Mouse (Mus musculus): Measurements from ENCODE around the gene Samd4. TPM values are rescaled to one million over a fixed set of nuclear protein-coding genes. Genes with fewer than 3 reads are reported as not detected.
A peak's percentile ranks its signal among the peaks of the same experiment; 100 is the strongest.

Samd4 gene
- polyA plus RNA-seq, 1 experiment from 2014 or later = 3.6 TPM

DNA sequence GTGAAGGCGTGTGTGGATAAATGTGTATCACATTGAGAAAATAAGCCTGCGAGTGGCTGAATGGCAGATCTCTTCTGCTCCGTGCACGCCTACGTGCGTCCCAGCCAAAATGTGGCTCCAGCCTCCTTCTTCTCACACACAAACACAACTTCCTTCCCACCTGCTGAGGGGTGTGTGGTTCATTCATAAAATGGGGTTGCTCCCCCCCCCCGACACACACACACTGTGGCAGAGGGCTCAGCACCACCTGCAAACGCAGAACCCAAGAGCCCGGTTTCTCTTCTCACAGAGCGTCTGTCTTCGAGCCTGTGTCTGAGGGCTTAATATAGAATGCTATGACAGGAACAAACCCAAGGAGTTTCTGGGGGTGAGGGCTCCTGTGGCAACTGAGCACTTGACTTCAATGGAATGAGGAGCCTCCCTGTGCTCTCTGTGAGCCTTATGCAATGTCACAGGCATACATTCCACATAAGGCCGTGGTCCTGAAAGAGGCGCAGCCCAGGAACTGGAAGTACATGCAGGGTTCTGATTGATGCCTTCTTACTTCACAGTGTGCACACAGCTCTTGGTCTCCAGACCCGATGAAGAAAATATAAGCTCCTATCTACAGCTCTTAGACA, 194.4 kb downstream of the Samd4 start:
- H3K4me3 ChIP-seq = no peak overlapping the region
- no peak for DNase-seq (ENCODE audit: low spot score)
- H3K4me1 ChIP-seq = 0 out of 2 replicates have a peak, but pooled peaks cover 8% of the 10 kb centered on the region
- H3K9me3 ChIP-seq (replicated peaks) = no peaks in the 10 kb centered on the region
- no peaks in the 10 kb centered on the region for H3K27me3 ChIP-seq (ENCODE audit: low read depth, poor library complexity, severe bottlenecking)
- WGBS = 94% methylated on average over 14 of the region's 14 CpGs
- H3K36me3 ChIP-seq = peaks cover 3% of the 10 kb centered on the region; the same call in 1 of the 2 replicates
- H3K27ac ChIP-seq = no peak overlapping the region

GRCm38 (mm10) chr14:47077576-47077970, 194.9 kb downstream of the Samd4 start:
- Histone ChIP-seq H3K4me1 (0 out of 2 replicates have a peak, but pooled peaks cover 8% of the 10 kb centered on the region), H3K4me3 (no peak overlapping the region), H3K36me3 (peaks cover 3% of the 10 kb centered on the region; the same call in 1 of the 2 replicates), H3K27me3 (ENCODE audit: low read depth, poor library complexity, severe bottlenecking) (no peaks in the 10 kb centered on the region), H3K9me3 (replicated peaks) (no peaks in the 10 kb centered on the region), H3K27ac (no peak overlapping the region)
- no peak for DNase-seq (ENCODE audit: low spot score)
- WGBS = 94% methylated on average over 3 of the region's 3 CpGs

DNA sequence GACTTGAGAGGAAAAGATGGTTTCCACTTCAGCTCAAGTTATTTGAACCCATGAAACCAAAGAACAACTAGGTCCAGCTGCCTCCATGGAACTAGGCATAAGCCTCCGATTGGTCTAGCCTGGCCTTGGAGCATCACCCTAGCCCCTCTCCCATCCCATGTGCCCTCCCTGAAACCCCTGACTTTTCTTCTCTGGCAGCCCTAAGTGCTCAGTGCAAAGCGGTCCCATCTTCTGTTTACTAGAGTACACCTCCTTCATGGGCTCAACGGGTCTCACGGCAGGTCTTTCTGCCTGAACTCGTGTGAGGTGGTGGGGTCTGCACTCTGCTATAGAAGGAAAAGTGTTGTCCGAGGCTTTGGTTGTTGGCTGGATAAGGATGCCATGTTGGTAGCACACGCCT, 197.3 kb downstream of the Samd4 start:
- 95% methylated on average over 7 of the region's 7 CpGs for WGBS

DNA sequence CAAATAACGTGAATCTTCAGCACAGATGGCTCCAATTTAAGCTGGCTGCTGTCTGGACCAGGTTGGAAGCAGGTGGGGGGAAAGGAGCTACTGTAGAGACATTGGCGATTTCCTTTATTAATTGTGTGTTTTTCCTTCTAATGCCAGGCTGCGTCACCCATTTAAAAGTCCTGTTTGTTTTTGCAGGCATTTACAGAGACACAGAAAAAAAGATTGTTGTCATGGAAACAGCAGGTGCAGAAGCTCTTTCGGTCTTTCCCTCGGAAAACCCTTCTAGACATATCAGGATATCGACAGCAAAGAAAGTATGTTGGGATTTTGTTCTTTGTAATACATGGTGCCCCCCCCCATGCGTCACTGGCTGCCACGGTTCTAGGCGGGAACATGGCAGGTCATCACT, 200.7 kb downstream of the Samd4 start:
- H3K27me3 ChIP-seq (ENCODE audit: low read depth, poor library complexity, severe bottlenecking) = no peaks in the 10 kb centered on the region
- H3K4me1 ChIP-seq = peaks cover 19% of the 10 kb centered on the region
- 81% methylated on average over 9 of the region's 9 CpGs for WGBS
- DNase-seq (ENCODE audit: low spot score) = no peak
- no peak overlapping the region for H3K27ac ChIP-seq
- H3K9me3 ChIP-seq (replicated peaks) = no peaks in the 10 kb centered on the region
- no peak overlapping the region for H3K4me3 ChIP-seq
- no peaks in the 10 kb centered on the region; the same call in 1 of the 2 replicates for H3K36me3 ChIP-seq

More for the DNA sequence above, 197.3 kb downstream of the Samd4 start:
- Histone ChIP-seq H3K27me3 (ENCODE audit: low read depth, poor library complexity, severe bottlenecking) (no peaks in the 10 kb centered on the region), H3K36me3 (no peaks in the 10 kb centered on the region; the same call in 1 of the 2 replicates), H3K4me3 (no peak overlapping the region), H3K4me1 (0 out of 2 replicates have a peak, but pooled peaks cover 5% of the 10 kb centered on the region), H3K27ac (no peak overlapping the region), H3K9me3 (replicated peaks) (no peaks in the 10 kb centered on the region)
- DNase-seq (ENCODE audit: low spot score) = no peak

DNA sequence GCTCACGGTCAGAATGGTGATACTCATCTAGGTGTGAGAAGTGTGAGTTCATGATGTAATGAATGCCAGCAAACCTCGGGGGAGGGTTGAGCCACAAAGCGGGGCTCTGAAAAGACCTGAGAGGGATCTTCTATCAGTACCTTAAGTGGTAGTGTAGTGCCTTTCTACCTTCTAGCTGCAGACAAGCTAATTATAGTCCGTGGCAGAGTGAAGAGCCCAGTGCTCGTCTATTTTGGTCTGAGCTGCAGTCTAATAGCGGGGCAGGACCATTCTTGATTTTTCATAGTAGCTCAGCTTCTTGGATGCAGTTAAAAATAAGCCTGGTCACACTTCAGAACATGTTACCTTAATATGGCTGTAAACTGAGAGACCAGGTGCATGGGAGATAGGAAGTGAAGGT, 201.2 kb downstream of the Samd4 start:
- Histone ChIP-seq H3K4me1 (peaks cover 19% of the 10 kb centered on the region), H3K27ac (no peak overlapping the region), H3K27me3 (ENCODE audit: low read depth, poor library complexity, severe bottlenecking) (no peaks in the 10 kb centered on the region), H3K4me3 (no peak overlapping the region), H3K36me3 (no peaks in the 10 kb centered on the region; the same call in 1 of the 2 replicates), H3K9me3 (replicated peaks) (no peaks in the 10 kb centered on the region)
- 86% methylated on average over 6 of the region's 6 CpGs for WGBS
- DNase-seq (ENCODE audit: low spot score) = no peak

DNA sequence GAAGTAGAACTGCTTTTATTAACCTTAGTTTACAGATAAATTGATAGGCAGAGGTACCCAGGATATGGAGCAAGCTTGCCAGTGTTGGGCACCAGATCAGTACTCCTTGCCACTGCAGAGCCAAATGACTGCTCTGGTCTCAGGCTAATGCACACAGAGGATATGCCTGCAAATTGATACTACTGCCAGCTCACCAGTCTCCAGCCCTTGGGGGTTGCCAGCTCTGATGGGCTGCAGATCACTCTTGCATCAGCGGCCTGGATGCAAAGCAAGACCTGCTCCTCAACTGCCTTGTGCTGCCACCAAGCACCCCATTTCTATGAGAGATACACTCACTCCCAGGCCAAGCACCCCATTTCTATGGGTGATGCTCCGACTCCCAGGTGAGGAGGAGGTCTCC, 202.0 kb downstream of the Samd4 start:
- no peaks in the 10 kb centered on the region for H3K27me3 ChIP-seq (ENCODE audit: low read depth, poor library complexity, severe bottlenecking)
- H3K4me3 ChIP-seq = no peak overlapping the region
- peaks cover 19% of the 10 kb centered on the region for H3K4me1 ChIP-seq
- H3K36me3 ChIP-seq = no peaks in the 10 kb centered on the region; the same call in 1 of the 2 replicates
- no peak overlapping the region for H3K27ac ChIP-seq
- no peaks in the 10 kb centered on the region for H3K9me3 ChIP-seq (replicated peaks)
- 92% methylated on average over 2 of the region's 2 CpGs for WGBS
- no peak for DNase-seq (ENCODE audit: low spot score)

GRCm38 (mm10) chr14:47086123-47086522, 203.5 kb downstream of the Samd4 start:
- Histone ChIP-seq H3K27ac (no peak overlapping the region), H3K4me3 (no peak overlapping the region), H3K4me1 (peaks cover 19% of the 10 kb centered on the region), H3K36me3 (no peaks in the 10 kb centered on the region; the same call in 1 of the 2 replicates), H3K9me3 (replicated peaks) (no peaks in the 10 kb centered on the region), H3K27me3 (ENCODE audit: low read depth, poor library complexity, severe bottlenecking) (no peaks in the 10 kb centered on the region)
- WGBS = 73% methylated on average over 3 of the region's 3 CpGs
- no peak for DNase-seq (ENCODE audit: low spot score)

DNA sequence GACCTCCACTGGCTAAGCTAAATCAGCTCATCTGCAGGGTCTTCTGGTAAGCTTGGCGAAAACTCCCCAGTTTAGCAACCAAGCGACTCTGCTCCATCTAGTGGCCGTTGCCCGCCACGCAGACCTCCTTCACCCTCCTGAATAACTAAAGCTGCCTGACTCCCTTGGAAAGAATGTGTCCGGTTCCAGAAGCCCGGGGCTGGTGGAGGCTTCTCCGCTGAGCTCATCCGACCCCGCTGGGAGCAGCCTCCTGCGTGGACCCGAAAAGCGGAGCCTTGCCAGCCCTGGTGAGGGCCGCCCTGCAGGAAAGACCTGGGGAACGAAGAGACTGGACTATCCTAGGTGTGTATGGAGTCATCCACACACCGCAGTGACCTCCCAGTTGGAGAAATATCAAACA, 204.1 kb downstream of the Samd4 start:
- Histone ChIP-seq H3K27ac (peak overlapping the region; percentile 72), H3K27me3 (ENCODE audit: low read depth, poor library complexity, severe bottlenecking) (no peaks in the 10 kb centered on the region), H3K36me3 (no peaks in the 10 kb centered on the region; the same call in 1 of the 2 replicates), H3K9me3 (replicated peaks) (no peaks in the 10 kb centered on the region), H3K4me3 (peak overlapping the region; percentile 49), H3K4me1 (peaks cover 19% of the 10 kb centered on the region)
- DNase-seq (ENCODE audit: low spot score) = peak; percentile 90
- WGBS = 3% methylated on average over 16 of the region's 16 CpGs

- Histone ChIP-seq H3K4me3 (peak overlapping the region; percentile 49), H3K27me3 (ENCODE audit: low read depth, poor library complexity, severe bottlenecking) (no peaks in the 10 kb centered on the region), H3K4me1 (peaks cover 19% of the 10 kb centered on the region), H3K36me3 (no peaks in the 10 kb centered on the region; the same call in 1 of the 2 replicates), H3K9me3 (replicated peaks) (no peaks in the 10 kb centered on the region), H3K27ac (no peak overlapping the region)
- DNase-seq (ENCODE audit: low spot score) = peak; percentile 83
- WGBS = 29% methylated on average over 5 of the region's 5 CpGs
Observed at GRCm38 (mm10) chr14:47087182-47087581, 204.5 kb downstream of the Samd4 start.

DNA sequence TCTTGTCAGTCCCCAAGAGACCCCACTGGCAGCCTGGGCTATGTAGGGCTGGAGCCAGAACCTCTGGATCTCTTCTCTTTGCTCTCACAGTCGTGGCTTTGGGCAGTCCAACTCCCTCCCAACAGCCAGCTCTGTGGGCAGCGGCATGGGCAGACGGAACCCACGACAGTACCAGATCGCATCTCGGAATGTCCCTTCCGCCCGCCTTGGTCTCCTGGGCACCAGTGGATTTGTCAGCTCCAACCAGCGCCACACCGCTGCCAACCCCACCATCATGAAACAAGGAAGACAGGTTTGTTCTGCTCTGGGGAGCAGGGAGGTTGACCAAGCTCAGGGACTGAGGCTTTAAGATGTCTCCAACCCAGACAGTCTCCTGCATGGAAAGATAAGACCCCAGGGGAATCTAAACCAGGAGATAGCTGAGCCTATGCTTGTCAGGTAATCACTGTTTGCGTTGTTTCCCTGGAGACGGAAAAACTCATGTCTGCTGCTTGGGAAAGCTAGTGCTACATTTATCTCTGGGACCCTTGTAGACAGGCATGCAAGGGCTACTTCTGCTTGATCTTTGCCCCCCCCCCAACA, 205.1 kb downstream of the Samd4 start:
- no peak for DNase-seq (ENCODE audit: low spot score)
- Histone ChIP-seq H3K9me3 (replicated peaks) (no peaks in the 10 kb centered on the region), H3K36me3 (no peaks in the 10 kb centered on the region; the same call in 1 of the 2 replicates), H3K27ac (no peak overlapping the region), H3K27me3 (ENCODE audit: low read depth, poor library complexity, severe bottlenecking) (no peaks in the 10 kb centered on the region), H3K4me1 (peaks cover 19% of the 10 kb centered on the region), H3K4me3 (no peak overlapping the region)
- WGBS = 86% methylated on average over 12 of the region's 12 CpGs

DNA sequence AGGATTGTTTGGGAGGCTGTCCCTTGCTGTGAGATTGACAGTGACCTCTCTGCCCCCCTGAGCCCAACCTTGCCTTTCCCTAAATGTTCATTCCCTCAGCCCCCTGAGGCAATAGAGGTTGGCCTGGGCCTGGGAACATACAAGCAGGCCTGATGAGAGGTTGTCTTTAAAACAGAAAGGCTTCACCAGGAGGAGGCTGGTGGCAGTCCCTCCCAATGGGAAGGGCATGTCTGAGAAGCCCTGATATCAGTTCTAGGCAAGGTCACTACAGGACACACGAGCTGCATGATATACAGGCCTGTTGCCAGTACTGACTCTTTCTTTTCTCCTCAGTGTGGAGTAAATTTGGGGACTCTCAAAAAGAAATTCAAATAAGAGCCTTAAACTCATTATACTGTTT, 205.7 kb downstream of the Samd4 start:
- Histone ChIP-seq H3K9me3 (replicated peaks) (no peaks in the 10 kb centered on the region), H3K4me3 (no peak overlapping the region), H3K36me3 (no peaks in the 10 kb centered on the region; the same call in 1 of the 2 replicates), H3K27me3 (ENCODE audit: low read depth, poor library complexity, severe bottlenecking) (no peaks in the 10 kb centered on the region), H3K4me1 (peaks cover 19% of the 10 kb centered on the region), H3K27ac (no peak overlapping the region)
- 58% methylated on average over 1 of the region's 1 CpGs for WGBS
- no peak for DNase-seq (ENCODE audit: low spot score)

GRCm38 (mm10) chr14:47089153-47089552, 206.5 kb downstream of the Samd4 start:
- Histone ChIP-seq H3K27ac (no peak overlapping the region), H3K9me3 (replicated peaks) (no peaks in the 10 kb centered on the region), H3K36me3 (no peaks in the 10 kb centered on the region; the same call in 1 of the 2 replicates), H3K4me3 (no peak overlapping the region), H3K27me3 (ENCODE audit: low read depth, poor library complexity, severe bottlenecking) (no peaks in the 10 kb centered on the region), H3K4me1 (peaks cover 19% of the 10 kb centered on the region)
- no peak for DNase-seq (ENCODE audit: low spot score)
- 82% methylated on average over 6 of the region's 6 CpGs for WGBS

DNA sequence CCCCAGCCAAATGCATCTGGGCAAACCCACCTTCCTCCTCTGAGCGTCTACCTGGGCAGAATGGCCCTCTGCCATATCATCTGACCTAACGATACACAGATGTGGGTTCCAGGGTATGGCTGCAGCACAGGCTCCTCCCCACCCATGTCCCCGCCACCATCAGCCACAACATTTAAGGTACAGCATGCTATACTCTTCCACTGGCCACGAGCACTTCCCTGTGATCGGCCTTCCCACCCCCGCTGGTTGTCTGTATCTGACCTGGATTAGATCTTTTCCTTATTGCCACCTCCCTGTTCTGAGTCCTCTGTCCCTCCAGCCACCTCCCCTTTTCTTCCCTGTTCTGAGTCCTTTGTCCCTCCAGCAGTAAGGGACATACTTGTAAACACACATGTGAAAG, 209.3 kb downstream of the Samd4 start:
- Histone ChIP-seq H3K36me3 (0 out of 2 replicates have a peak, but pooled peaks cover 3% of the 10 kb centered on the region), H3K27ac (no peak overlapping the region), H3K27me3 (ENCODE audit: low read depth, poor library complexity, severe bottlenecking) (no peaks in the 10 kb centered on the region), H3K9me3 (replicated peaks) (no peaks in the 10 kb centered on the region), H3K4me3 (no peak overlapping the region), H3K4me1 (peaks cover 5% of the 10 kb centered on the region)
- WGBS = 85% methylated on average over 6 of the region's 6 CpGs
- DNase-seq (ENCODE audit: low spot score) = no peak

Data from limb, embryonic 10.5 days (tissue).